ENCODE assay signal across 25 mouse cellular contexts in genomic region chr1:161496866-161497645, GRCm38 (mm10). TPM values are rescaled to one million over a fixed set of nuclear protein-coding genes. Genes with fewer than 3 reads are reported as not detected.
DNase-seq lines count a peak whose midpoint lies in the region; ATAC-seq and TF ChIP-seq lines count a peak whose summit lies in the region.
"Had no signal": no experiment of that assay in that cellular context is flagged by ENCODE, and none has a peak within 500 bp of the region (broad histone marks: within the 10 kb centered on the region; RNA-seq: fewer than 3 reads in every experiment).

No protein-coding gene starts in this region.

- H3K27ac ChIP-seq in lung, postnatal 0 days (ENCODE audit: low read length) = no peak overlapping the region
- H3K27ac ChIP-seq in hindbrain, embryonic 11.5 days (ENCODE audit: low read depth, low read length) = no peak overlapping the region
- H3K27ac ChIP-seq: gastrocnemius, adult 2 months; hindbrain, embryonic 15.5 days; limb, embryonic 10.5 days; liver, embryonic 12.5 days; midbrain, embryonic 12.5 days had no signal

- no peaks in the 10 kb centered on the region for H3K79me2 ChIP-seq in C2C12 (ENCODE audit: control insufficient read depth, insufficient read depth)

- H3ac ChIP-seq in C2C12 (ENCODE audit: control insufficient read depth, insufficient read length, low read depth) = no peak overlapping the region

- no peak overlapping the region for H3K4me3 ChIP-seq in lung, postnatal 0 days (ENCODE audit: low read depth, low read length)
- no peak overlapping the region for H3K4me3 ChIP-seq in C2C12 (ENCODE audit: insufficient read depth, poor library complexity, severe bottlenecking)
- H3K4me3 ChIP-seq in hindbrain, embryonic 11.5 days (ENCODE audit: low read depth, low read length) = no peak overlapping the region
- H3K4me3 ChIP-seq: gastrocnemius, adult 2 months; hindbrain, embryonic 15.5 days; limb, embryonic 10.5 days; liver, embryonic 12.5 days; midbrain, embryonic 12.5 days had no signal

- TF ChIP-seq EP300 in lung, postnatal 0 days (IDR thresholded peaks at IDR 0.05) = no peak

- no peak for TF ChIP-seq CTCF in lung, postnatal 0 days (IDR thresholded peaks at IDR 0.05)
- no peak for TF ChIP-seq CTCF in C2C12 (IDR thresholded peaks at IDR 0.05; ENCODE audit: control insufficient read depth, insufficient read depth, insufficient read length)

- H3K79me3 ChIP-seq in C2C12 (ENCODE audit: low read depth) = no peaks in the 10 kb centered on the region

- ATAC-seq in lung, postnatal 0 days = no peak
- ATAC-seq in megakaryocyte progenitor cell, adult 5-6 weeks (replicated peaks; ENCODE audit: poor library complexity) = peak; percentile 83
- ATAC-seq in hindbrain, embryonic 11.5 days (ENCODE audit: low FRiP score) = no peak
- ATAC-seq: activated CD4-positive, CD25-positive, alpha-beta regulatory T cell, adult 4 months; intestine, postnatal 0 days; liver, embryonic 12.5 days; Patski had no signal

- H3K27me3 ChIP-seq in lung, postnatal 0 days (replicated peaks; ENCODE audit: insufficient read depth, low read length) = no peaks in the 10 kb centered on the region
- no peaks in the 10 kb centered on the region for H3K27me3 ChIP-seq in C2C12 (ENCODE audit: control insufficient read depth, insufficient read depth, insufficient read length)
- no peaks in the 10 kb centered on the region for H3K27me3 ChIP-seq in hindbrain, embryonic 11.5 days (ENCODE audit: control insufficient read depth, insufficient read depth, low read length)
- H3K27me3 ChIP-seq: hindbrain, embryonic 15.5 days; liver, embryonic 12.5 days; midbrain, embryonic 12.5 days; Patski had no signal

- peak; percentile 23 for DNase-seq in lung, postnatal 0 days (ENCODE audit: low spot score)
- no peak for DNase-seq in lung, postnatal 10 days
- peak; percentile 25 for DNase-seq in brain, adult 2 months (ENCODE audit: low read depth, low spot score)
- DNase-seq in layer of hippocampus, postnatal 14 days (ENCODE audit: low spot score in 2 of 2) = no peak
- DNase-seq in hindbrain, embryonic 11.5 days (ENCODE audit: low spot score) = no peak
- no peak for DNase-seq in spleen, adult 12 weeks (ENCODE audit: low spot score)
- DNase-seq: adrenal gland, postnatal 36 days; cerebellum, postnatal 25 days; gastrocnemius, adult 2 months; heart, adult 18-20 months; lung, postnatal 14 days; right cerebral cortex, adult 18-20 months; thymus, adult 18-20 months had no signal

- H3K9me3 ChIP-seq in lung, postnatal 0 days (ENCODE audit: low read length) = no peaks in the 10 kb centered on the region
- no peaks in the 10 kb centered on the region for H3K9me3 ChIP-seq in hindbrain, embryonic 11.5 days (ENCODE audit: control insufficient read depth, low read length)
- H3K9me3 ChIP-seq: hindbrain, embryonic 15.5 days; limb, embryonic 10.5 days; liver, embryonic 12.5 days; midbrain, embryonic 12.5 days had no signal

- H3K4me1 ChIP-seq in lung, postnatal 0 days (ENCODE audit: insufficient read depth, low read depth, low read length) = peaks cover 6% of the 10 kb centered on the region; the same call in 1 of the 2 replicates
- H3K4me1 ChIP-seq in hindbrain, embryonic 11.5 days (replicated peaks; ENCODE audit: control insufficient read depth, insufficient read depth, low read length) = no peaks in the 10 kb centered on the region
- H3K4me1 ChIP-seq: hindbrain, embryonic 15.5 days; limb, embryonic 10.5 days; liver, embryonic 12.5 days; midbrain, embryonic 12.5 days had no signal

- WGBS in lung, postnatal 0 days = 36% methylated on average over 7 of the region's 7 CpGs
- WGBS in hindbrain, embryonic 11.5 days = 83% methylated on average over 7 of the region's 7 CpGs

- H3K4me2 ChIP-seq in lung, postnatal 0 days (replicated peaks; ENCODE audit: low read depth, low read length) = no peak overlapping the region
- H3K4me2 ChIP-seq in hindbrain, embryonic 11.5 days (replicated peaks; ENCODE audit: low read depth, low read length) = no peak overlapping the region
- H3K4me2 ChIP-seq: hindbrain, embryonic 15.5 days; liver, embryonic 12.5 days; midbrain, embryonic 12.5 days had no signal

- H3K36me3 ChIP-seq in lung, postnatal 0 days (ENCODE audit: insufficient read depth, low read length) = no peaks in the 10 kb centered on the region
- no peaks in the 10 kb centered on the region for H3K36me3 ChIP-seq in C2C12 (ENCODE audit: control insufficient read depth, insufficient read depth)
- no peaks in the 10 kb centered on the region for H3K36me3 ChIP-seq in hindbrain, embryonic 11.5 days (ENCODE audit: control insufficient read depth, insufficient read depth, low read length)
- H3K36me3 ChIP-seq: hindbrain, embryonic 15.5 days; limb, embryonic 10.5 days; liver, embryonic 12.5 days; midbrain, embryonic 12.5 days had no signal

- H3K9ac ChIP-seq in lung, postnatal 0 days (replicated peaks; ENCODE audit: low read depth) = no peak overlapping the region
- H3K9ac ChIP-seq in hindbrain, embryonic 11.5 days (ENCODE audit: low read depth, low read length) = no peak overlapping the region
- H3K9ac ChIP-seq: hindbrain, embryonic 15.5 days; liver, embryonic 12.5 days; midbrain, embryonic 12.5 days had no signal

TF ChIP-seq in C2C12, 6 proteins besides CTCF, POLR2A, EP300 and RAD21:
- TF ChIP-seq CEBPB (IDR thresholded peaks at IDR 0.05; ENCODE audit: low read depth) (peak; percentile 2), FOSL1 (IDR thresholded peaks at IDR 0.05; ENCODE audit: insufficient read depth, low read length, poor library complexity, severe bottlenecking) (no peak)

RNA-seq across cellular contexts. Expression of gene Tnfsf18, which starts 2.6 kb away (rescaled TPM):
- polyA plus RNA-seq in lung, postnatal 0 days (2015; fragmentation: Nextera tagmentation; extraction: Ambion mirVana) = 0.11 TPM in 1 of 2 replicates, not detected in the other
- 0.04 TPM for polyA plus RNA-seq in C2C12 (2012; fragmentation: generic; extraction: Trizol)
- not detected in 2 replicates for total RNA-seq in megakaryocyte progenitor cell, adult 5-6 weeks (2015)
- not detected in 2 replicates for total RNA-seq in megakaryocyte progenitor cell, adult 5-6 weeks (2017)
- under 1 TPM in 1 of 2 experiments, not detected in 1; 0.16 TPM for total RNA-seq in layer of hippocampus, postnatal 14 days (2021)
- not detected in 2 replicates for polyA plus RNA-seq in hindbrain, embryonic 11.5 days (2014; fragmentation: Nextera tagmentation; extraction: Ambion mirVana)
- total RNA-seq: gastrocnemius, adult 2 months; layer of hippocampus, adult 18-20 months had no signal
- polyA plus RNA-seq: activated CD4-positive, CD25-positive, alpha-beta regulatory T cell, adult 4 months; embryonic facial prominence, embryonic 11.5 days; intestine, postnatal 0 days; kidney, embryonic 16.5 days; limb, embryonic 10.5 days; liver, embryonic 12.5 days; Patski had no signal

Comparison
In these comparisons a context has a peak if more than half of its experiments do, and no peak if none do; other contexts are left out.
1. DNase-seq: peak in lung, postnatal 0 days (single experiment) and brain, adult 2 months (single experiment); none in lung, postnatal 10 days (single experiment), layer of hippocampus, postnatal 14 days (0 of 2), hindbrain, embryonic 11.5 days (single experiment) and spleen, adult 12 weeks (single experiment).